Mouse (Mus musculus): ENCODE measurements around the gene Ccni. TPM values are rescaled to one million over a fixed set of nuclear protein-coding genes. Genes with fewer than 3 reads are reported as not detected.

Gene Ccni
- total and polyA plus RNA-seq, 3 experiments = 34.7 to 91.6 (median 82.1) TPM

DNA sequence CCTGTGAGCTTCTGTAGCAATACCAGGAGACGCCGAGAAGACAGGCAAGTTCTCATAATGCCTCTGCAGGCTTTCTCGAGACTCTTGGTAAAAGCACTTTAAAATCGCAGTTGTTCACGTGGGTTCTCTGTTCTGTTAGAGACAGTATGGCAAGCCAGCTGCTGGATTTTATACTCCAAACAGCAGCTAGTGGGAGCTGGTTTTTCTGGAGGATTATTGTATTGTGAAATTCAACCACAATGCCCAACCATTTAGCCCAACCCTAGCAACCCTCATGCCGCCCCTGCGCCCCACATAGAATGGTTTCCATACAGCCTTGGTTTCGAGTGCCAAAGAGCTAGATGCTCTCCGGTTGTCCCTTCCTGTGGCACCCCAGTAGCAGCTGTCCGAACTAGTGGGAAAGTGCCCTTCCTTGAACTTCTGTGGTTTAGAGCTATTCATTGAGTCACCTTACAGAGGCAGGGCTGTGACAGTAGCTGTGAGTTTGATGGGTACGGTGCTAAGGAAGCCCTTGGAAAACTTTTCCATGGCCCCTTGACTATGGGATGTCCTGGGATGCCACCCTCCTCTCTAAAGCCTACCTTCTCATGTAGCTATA is 38.3 kb downstream of the Ccni start:
- Histone ChIP-seq H3K4me3 (replicated peaks in 1 of 3; ENCODE audit: low read depth in 2 of 3, low read length in 2 of 3, poor library complexity in 1 of 3) (no peak overlapping the region), H3K9me3 (replicated peaks; ENCODE audit: low read length) (no peaks in the 10 kb centered on the region), H3K27me3 (replicated peaks) (no peaks in the 10 kb centered on the region), H3K79me2 (replicated peaks; ENCODE audit: control insufficient read depth, extremely low read depth, insufficient read depth, poor library complexity, severe bottlenecking) (no peaks in the 10 kb centered on the region), H3K27ac (ENCODE audit: insufficient read depth, low read depth) (no peak overlapping the region), H3K36me3 (replicated peaks in 1 of 2; ENCODE audit: control insufficient read depth in 1 of 2, insufficient read depth in 1 of 2, low read length in 1 of 2) (peaks cover 65 to 96% of the 10 kb centered on the region in 2 experiments), H3K4me2 (ENCODE audit: insufficient read depth, low read depth, poor library complexity, severe bottlenecking) (no peak overlapping the region), H3K4me1 (ENCODE audit: control insufficient read depth in 1 of 2, insufficient read depth in 2 of 2) (no peaks in the 10 kb centered on the region), H3K9ac (ENCODE audit: insufficient read depth, low read depth) (no peak overlapping the region)
- in situ Hi-C loops (cut with MboI; ENCODE audit: low pct_ligation_motif_present, low pct_unique_long_range_greater_than_20kb, low sequenced_read_pairs) (no loop called here), dilution Hi-C loops (cut with MboI; ENCODE audit: extremely low pct_ligation_motif_present, extremely low pct_unique_long_range_greater_than_20kb, low sequenced_read_pairs) (no loop called here)
- DNase-seq (ENCODE audit: extremely low read depth) = no peak
- TF ChIP-seq UBTF (IDR thresholded peaks at IDR 0.05; ENCODE audit: low read depth, low read length) = no peak
- no peak for TF ChIP-seq CHD2 (IDR thresholded peaks at IDR 0.05; ENCODE audit: low read length)
- TF ChIP-seq MEF2A (IDR thresholded peaks at IDR 0.05; ENCODE audit: borderline replicate concordance, low read depth, low read length) = no peak
- no peak for TF ChIP-seq MYC (IDR thresholded peaks at IDR 0.05; ENCODE audit: low read depth, low read length)
- no peak for TF ChIP-seq MAZ (IDR thresholded peaks at IDR 0.05; ENCODE audit: low read depth, low read length)
- TF ChIP-seq TBP (conservative IDR thresholded peaks at IDR 0.05; ENCODE audit: low read depth, low read length) = no peak
- no peak for TF ChIP-seq ZMIZ1 (IDR thresholded peaks at IDR 0.05; ENCODE audit: low read depth, low read length)

- in situ Hi-C loops (cut with MboI; ENCODE audit: low pct_ligation_motif_present, low pct_unique_long_range_greater_than_20kb, low sequenced_read_pairs) = no loop called here
- Histone ChIP-seq H3K27me3 (replicated peaks) (no peaks in the 10 kb centered on the region), H3K79me2 (replicated peaks; ENCODE audit: control insufficient read depth, extremely low read depth, insufficient read depth, poor library complexity, severe bottlenecking) (no peaks in the 10 kb centered on the region), H3K36me3 (replicated peaks in 1 of 2; ENCODE audit: control insufficient read depth in 1 of 2, insufficient read depth in 1 of 2, low read length in 1 of 2) (peaks cover 73 to 96% of the 10 kb centered on the region in 2 experiments), H3K9ac (ENCODE audit: insufficient read depth, low read depth) (no peak overlapping the region), H3K9me3 (replicated peaks; ENCODE audit: low read length) (no peaks in the 10 kb centered on the region), H3K4me2 (ENCODE audit: insufficient read depth, low read depth, poor library complexity, severe bottlenecking) (no peak overlapping the region), H3K4me3 (replicated peaks in 1 of 3; ENCODE audit: low read depth in 2 of 3, low read length in 2 of 3, poor library complexity in 1 of 3) (no peak overlapping the region), H3K4me1 (ENCODE audit: control insufficient read depth in 1 of 2, insufficient read depth in 2 of 2) (no peaks in the 10 kb centered on the region), H3K27ac (ENCODE audit: insufficient read depth, low read depth) (no peak overlapping the region)
- no peak for TF ChIP-seq NELFE (IDR thresholded peaks at IDR 0.05; ENCODE audit: low read depth, low read length)
- TF ChIP-seq SIN3A (IDR thresholded peaks at IDR 0.05; ENCODE audit: low read length) = no peak
- no peak for TF ChIP-seq IRF4 (IDR thresholded peaks at IDR 0.05; ENCODE audit: low read depth, low read length)
- TF ChIP-seq MEF2A (IDR thresholded peaks at IDR 0.05; ENCODE audit: borderline replicate concordance, low read depth, low read length) = no peak
- TF ChIP-seq ZKSCAN1 (IDR thresholded peaks at IDR 0.05; ENCODE audit: borderline replicate concordance, low read depth, low read length) = no peak
- peak; percentile 28; the same call in 1 of the 2 replicates for TF ChIP-seq ZC3H11A (IDR thresholded peaks at IDR 0.05; ENCODE audit: low read depth, low read length)
- TF ChIP-seq RAD21 (IDR thresholded peaks at IDR 0.05; ENCODE audit: low read depth, low read length) = peak; percentile 61
- TF ChIP-seq MXI1 (IDR thresholded peaks at IDR 0.05; ENCODE audit: low read depth, low read length) = no peak
- TF ChIP-seq USF2 (conservative IDR thresholded peaks at IDR 0.05; ENCODE audit: low read depth, low read length) = no peak
- TF ChIP-seq SMC3 (IDR thresholded peaks at IDR 0.05; ENCODE audit: low read depth, low read length) = peak; percentile 77
- TF ChIP-seq NRF1 (IDR thresholded peaks at IDR 0.05; ENCODE audit: low read depth, low read length) = no peak
- TF ChIP-seq CTCF (conservative IDR thresholded peaks at IDR 0.05 in 1 of 2, IDR thresholded peaks at IDR 0.05 in 1 of 2; ENCODE audit: low read depth in 2 of 2, low read length in 2 of 2) = peak in 1 of 2 experiments; percentile 71; a peak in 3 of 4 replicates
- no peak for TF ChIP-seq TBP (conservative IDR thresholded peaks at IDR 0.05; ENCODE audit: low read depth, low read length)
- no peak for DNase-seq (ENCODE audit: extremely low read depth)
- dilution Hi-C loops (cut with MboI; ENCODE audit: extremely low pct_ligation_motif_present, extremely low pct_unique_long_range_greater_than_20kb, low sequenced_read_pairs) = no loop called here
Measured at GRCm38 (mm10) chr5:93163541-93163940, 42.8 kb downstream of the Ccni start.

All from CH12.LX (cell line).